Mouse (Mus musculus) midbrain, postnatal 0 days (tissue): ENCODE data around the gene Cdc42se2. TPM values are rescaled to one million over a fixed set of nuclear protein-coding genes. Genes with fewer than 3 reads are reported as not detected.

Source experiments
- ATAC-seq: fragments of 200-750 bp; cut with Nextera tagmentation; 2 replicates; pipeline ENCODE4 v1.8.0; 2017; ENCODE audit warnings: moderate number of reproducible peaks, mild to moderate bottlenecking, moderate TSS enrichment, moderate library complexity; ENCODE audit not compliant: low FRiP score
- DNase-seq: peaks from one replicate; pipeline ENCODE4 v3.0.0-alpha.2; 2015; ENCODE audit warnings: low spot score
- H3K27ac ChIP-seq: fragments of 300-500 bp; sonication (generic); 2 replicates; pipeline ENCODE4 v1.5.1; 2014; ENCODE audit warnings: low read depth, mild to moderate bottlenecking, low read length, mixed read lengths
- H3K27me3 ChIP-seq: fragments of 300-500 bp; sonication (generic); 2 replicates; pipeline ENCODE4 v1.6.1; 2014; ENCODE audit warnings: low read length, control low read depth, mixed read lengths; ENCODE audit not compliant: insufficient read depth
- H3K36me3 ChIP-seq: fragments of 300-500 bp; sonication (generic); 2 replicates; pipeline ENCODE4 v1.6.1; 2014; ENCODE audit warnings: low read length, control low read depth, mixed read lengths; ENCODE audit not compliant: insufficient read depth
- H3K4me1 ChIP-seq: fragments of 300-500 bp; sonication (generic); 2 replicates; pipeline ENCODE4 v1.6.1; 2014; ENCODE audit warnings: mild to moderate bottlenecking, control low read depth, antibody characterized with exemption, low read length, mixed read lengths; ENCODE audit not compliant: insufficient read depth
- H3K4me2 ChIP-seq: fragments of 300-500 bp; sonication (generic); 2 replicates; pipeline ENCODE4 v1.6.1; 2014; ENCODE audit warnings: low read depth, mild to moderate bottlenecking, low read length, mixed read lengths; ENCODE audit not compliant: poor library complexity, severe bottlenecking
- H3K4me3 ChIP-seq: fragments of 300-500 bp; sonication (generic); 2 replicates; pipeline ENCODE4 v1.5.1; 2014; ENCODE audit warnings: low read depth, mild to moderate bottlenecking, low read length, moderate library complexity
- H3K9ac ChIP-seq: fragments of 300-500 bp; sonication (generic); replicated peaks from 2 replicates; pipeline ENCODE4 v1.6.1; 2014; ENCODE audit warnings: mild to moderate bottlenecking, low read length, moderate library complexity, mixed read lengths; ENCODE audit not compliant: poor library complexity, severe bottlenecking
- H3K9me3 ChIP-seq: fragments of 300-500 bp; sonication (generic); 2 replicates; pipeline ENCODE4 v1.6.1; 2016; ENCODE audit warnings: low read length, control low read depth
- CTCF ChIP-seq: IDR thresholded peaks from 2 replicates; pipeline ENCODE4 v1.5.1; 2016; ENCODE audit warnings: antibody characterized with exemption, mild to moderate bottlenecking
- WGBS: fragments of 180-500 bp; shearing (Covaris S2); extraction: QIAGEN DNeasy Blood & Tissue Kit; methylation state at CpG from one replicate; pipeline ENCODE4 v1.1.7; 2014; 5-methylcytosine and 5-hydroxymethylcytosine counted together
- polyA plus RNA-seq: library from polyadenylated mRNA; unstranded; fragments of >200 nt; fragmentation: Nextera tagmentation; extraction: Ambion mirVana; gene quantifications from 2 replicates; pipeline ENCODE4 v1.2.1, GENCODE M21; 2015
- total RNA-seq: library from RNA; depleted of rRNA; stranded (reverse); fragments of >200 nt; gene quantifications from 2 replicates; pipeline ENCODE4 v1.2.3, GENCODE M21; 2014

The Cdc42se2 gene
- total and polyA plus RNA-seq, 2 experiments from 2014 or later, result 134 TPM

DNA sequence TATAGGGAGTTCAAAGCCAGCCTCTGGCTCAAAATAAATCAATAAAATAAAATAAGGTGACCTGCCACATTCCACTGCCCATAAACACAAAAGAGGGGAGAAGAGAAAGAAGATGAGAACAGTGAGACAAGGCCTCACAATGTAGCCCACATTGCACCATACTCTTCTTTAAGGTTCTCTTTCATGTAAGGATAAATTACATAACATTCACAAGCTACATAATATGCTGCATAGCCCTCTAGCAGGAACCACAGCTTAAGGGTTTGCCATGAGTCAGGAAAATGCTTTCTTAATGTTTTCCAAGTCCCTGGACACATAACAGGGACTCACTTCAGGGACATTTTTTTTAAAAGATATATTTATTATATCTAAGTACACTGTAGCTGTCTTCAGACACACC lies 15.9 kb downstream of the Cdc42se2 start:
- Histone ChIP-seq H3K9me3 (no peaks in the 10 kb centered on the region), H3K27ac (no peak overlapping the region), H3K9ac (no peak overlapping the region), H3K36me3 (no peaks in the 10 kb centered on the region), H3K27me3 (no peaks in the 10 kb centered on the region), H3K4me1 (no peaks in the 10 kb centered on the region; the same call in 1 of the 2 replicates), H3K4me2 (no peak overlapping the region), H3K4me3 (no peak overlapping the region)
- DNase-seq, result no peak
- no peak for TF ChIP-seq CTCF
- no peak for ATAC-seq

DNA sequence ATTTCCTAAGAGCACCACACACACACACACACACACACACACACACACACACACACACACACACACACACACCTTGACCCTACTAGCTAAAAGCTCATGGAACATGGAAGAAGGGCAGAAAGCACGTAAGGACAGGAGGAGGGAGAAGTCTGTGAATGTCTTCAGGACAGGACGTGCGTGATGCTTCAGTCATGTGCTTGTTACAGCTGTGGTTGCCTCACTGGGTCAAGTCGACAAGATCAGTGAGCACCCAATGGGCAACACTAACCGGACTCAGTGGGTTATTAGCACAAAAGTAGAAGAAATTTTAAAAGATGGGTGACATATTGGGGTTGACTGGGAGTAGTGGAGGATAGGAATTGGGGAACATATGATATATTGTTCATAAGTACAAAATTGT lies 17.6 kb downstream of the Cdc42se2 start:
- Histone ChIP-seq H3K4me3 (no peak overlapping the region), H3K9me3 (no peaks in the 10 kb centered on the region), H3K4me2 (no peak overlapping the region), H3K27me3 (no peaks in the 10 kb centered on the region), H3K27ac (no peak overlapping the region), H3K4me1 (no peaks in the 10 kb centered on the region; the same call in 1 of the 2 replicates), H3K36me3 (no peaks in the 10 kb centered on the region), H3K9ac (no peak overlapping the region)
- DNase-seq (no peak), ATAC-seq (no peak)
- no peak for TF ChIP-seq CTCF
- 84% methylated on average over 5 of the region's 5 CpGs for WGBS

DNA sequence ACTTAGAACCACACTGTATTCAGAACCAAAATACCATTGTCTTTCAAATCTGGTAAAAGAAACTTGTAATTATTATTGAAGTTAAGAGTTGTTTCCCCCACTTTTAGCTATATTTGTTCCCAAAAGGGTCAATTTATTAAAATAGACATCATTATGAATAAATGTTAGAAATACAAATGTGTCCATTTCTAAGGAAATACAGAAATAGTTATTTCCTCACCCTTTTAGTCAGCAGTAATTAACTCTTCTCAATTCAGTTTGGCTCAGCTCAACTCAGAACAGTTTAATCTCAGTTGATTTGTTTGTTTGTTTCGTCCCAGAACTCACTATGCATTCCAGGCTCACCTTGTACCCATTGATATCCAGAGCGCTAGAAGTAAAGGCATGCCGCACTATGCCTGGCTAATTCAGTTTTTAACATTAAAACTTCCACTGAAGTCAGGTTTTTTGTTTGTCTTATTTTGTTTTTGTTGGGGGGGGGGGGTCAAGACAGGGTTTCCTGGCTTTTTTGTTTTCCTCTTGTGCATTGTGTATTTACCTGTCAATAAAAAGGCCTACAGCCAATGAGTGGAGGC lies 19.3 kb downstream of the Cdc42se2 start:
- ATAC-seq (no peak), DNase-seq (no peak)
- TF ChIP-seq CTCF, result no peak
- no peaks in the 10 kb centered on the region for H3K27me3 ChIP-seq
- no peaks in the 10 kb centered on the region for H3K9me3 ChIP-seq
- H3K4me1 ChIP-seq, result no peaks in the 10 kb centered on the region; the same call in 1 of the 2 replicates
- no peak overlapping the region for H3K4me3 ChIP-seq
- WGBS, result 71% methylated on average over 3 of the region's 3 CpGs
- no peak overlapping the region for H3K27ac ChIP-seq
- no peak overlapping the region for H3K4me2 ChIP-seq
- no peak overlapping the region for H3K9ac ChIP-seq
- no peaks in the 10 kb centered on the region for H3K36me3 ChIP-seq

DNA sequence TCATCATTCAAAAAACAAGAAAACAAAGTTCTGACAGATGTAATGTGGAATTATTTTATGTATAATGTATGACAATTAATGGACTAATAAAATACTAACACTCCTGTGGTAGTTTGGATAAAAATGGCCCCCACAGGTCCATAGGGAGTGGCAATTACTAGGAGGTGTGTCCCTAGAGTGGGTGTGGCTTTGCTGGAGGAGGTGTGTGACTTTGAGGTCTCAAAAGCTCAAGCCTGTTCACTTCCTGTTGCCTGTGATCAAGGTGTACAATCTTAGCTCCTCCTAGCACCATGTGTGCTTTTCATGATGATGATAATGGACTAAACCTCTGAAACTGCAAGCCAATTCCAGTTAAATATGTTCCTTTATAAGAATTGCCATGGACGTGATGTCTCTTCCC lies 22.7 kb downstream of the Cdc42se2 start:
- no peaks in the 10 kb centered on the region for H3K36me3 ChIP-seq
- H3K4me2 ChIP-seq, result no peak overlapping the region
- TF ChIP-seq CTCF, result no peak
- WGBS, result 91% methylated on average over 1 of the region's 1 CpGs
- H3K9ac ChIP-seq, result no peak overlapping the region
- no peak for ATAC-seq
- H3K27me3 ChIP-seq, result no peaks in the 10 kb centered on the region
- no peak overlapping the region for H3K4me3 ChIP-seq
- no peaks in the 10 kb centered on the region for H3K9me3 ChIP-seq
- no peak overlapping the region for H3K27ac ChIP-seq
- DNase-seq, result no peak
- H3K4me1 ChIP-seq, result no peaks in the 10 kb centered on the region

DNA sequence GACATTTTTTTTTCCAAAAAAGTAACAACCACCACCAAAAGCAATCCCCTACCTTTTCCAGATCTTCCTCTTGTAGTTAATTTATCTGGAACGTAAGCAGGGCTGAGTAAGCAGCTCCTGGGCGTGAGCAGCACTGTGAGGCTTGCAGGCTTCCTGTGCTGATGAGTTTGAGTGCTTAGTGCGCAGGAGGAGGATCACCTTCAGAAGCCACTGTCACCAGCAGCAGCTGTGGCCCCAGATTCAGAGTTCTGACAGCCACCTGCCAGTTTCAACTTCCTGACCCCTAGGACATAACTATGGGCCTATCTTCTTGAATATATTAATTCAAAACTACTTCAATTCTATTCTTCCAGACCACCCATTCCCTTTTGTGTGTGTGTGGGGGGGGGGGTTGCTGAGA lies 23.4 kb downstream of the Cdc42se2 start:
- Histone ChIP-seq H3K4me2 (no peak overlapping the region), H3K9ac (no peak overlapping the region), H3K27me3 (no peaks in the 10 kb centered on the region), H3K4me3 (no peak overlapping the region), H3K27ac (no peak overlapping the region), H3K9me3 (no peaks in the 10 kb centered on the region), H3K4me1 (no peaks in the 10 kb centered on the region), H3K36me3 (no peaks in the 10 kb centered on the region)
- no peak for TF ChIP-seq CTCF
- 69% methylated on average over 3 of the region's 3 CpGs for WGBS
- DNase-seq, result no peak
- ATAC-seq, result no peak

DNA sequence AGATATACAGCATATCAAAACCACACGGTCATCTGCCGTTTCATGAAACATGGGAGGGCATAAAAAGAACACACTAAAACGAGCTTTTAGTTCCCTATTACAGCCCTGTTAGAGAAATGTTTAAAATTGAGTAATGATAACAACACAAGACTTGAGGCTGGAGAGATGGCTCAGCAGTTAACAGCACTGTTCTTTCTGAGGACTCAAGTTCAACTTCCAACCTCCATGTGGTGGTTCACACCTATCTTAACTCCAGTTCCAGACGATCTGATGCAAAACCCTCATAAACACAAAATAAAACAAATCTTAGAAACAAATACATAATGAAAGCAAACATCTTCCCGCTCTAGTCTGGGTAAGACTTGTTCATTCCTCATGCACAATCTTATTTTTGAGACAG lies 24.7 kb downstream of the Cdc42se2 start:
- Histone ChIP-seq H3K9ac (no peak overlapping the region), H3K4me3 (no peak overlapping the region), H3K27ac (no peak overlapping the region), H3K9me3 (no peaks in the 10 kb centered on the region), H3K4me2 (no peak overlapping the region), H3K4me1 (no peaks in the 10 kb centered on the region), H3K27me3 (no peaks in the 10 kb centered on the region), H3K36me3 (no peaks in the 10 kb centered on the region)
- no peak for TF ChIP-seq CTCF
- ATAC-seq (no peak), DNase-seq (no peak)
- 97% methylated on average over 5 of the region's 5 CpGs for WGBS
